Mouse (Mus musculus): Measurements from ENCODE around the gene Bcar1. TPM values are rescaled to one million over a fixed set of nuclear protein-coding genes. Genes with fewer than 3 reads are reported as not detected.

Bcar1 gene
- polyA plus RNA-seq, 1 experiment = 14.0 TPM

GRCm38 (mm10) chr8:111726102-111726900 lies 17.3 kb downstream of the Bcar1 start:
- Histone ChIP-seq H3K27ac (ENCODE audit: control insufficient read depth, insufficient read depth, low read length) (no peak overlapping the region), H3K4me1 (replicated peaks; ENCODE audit: control insufficient read depth, insufficient read depth, low read length) (peaks cover 3% of the 10 kb centered on the region; the same call in 1 of the 2 replicates), H3K4me3 (ENCODE audit: control insufficient read depth, insufficient read depth, low read length) (no peak overlapping the region), H3K36me3 (ENCODE audit: control insufficient read depth, insufficient read depth, low read length) (no peaks in the 10 kb centered on the region), H3K27me3 (ENCODE audit: control insufficient read depth, insufficient read depth, low read length) (peaks cover 3% of the 10 kb centered on the region; the same call in 1 of the 2 replicates)
- no peak for DNase-seq
- TF ChIP-seq CTCF (IDR thresholded peaks at IDR 0.05; ENCODE audit: borderline replicate concordance, control insufficient read depth, extremely low read depth, insufficient read depth, low read length, poor library complexity) (no peak), POLR2A (IDR thresholded peaks at IDR 0.05; ENCODE audit: control insufficient read depth, extremely low read depth, insufficient read depth, low read length, poor library complexity) (no peak)
- WGBS = 61% methylated on average over 7 of the region's 7 CpGs

GRCm38 (mm10) chr8:111725341-111725740 lies 18.3 kb downstream of the Bcar1 start:
- Histone ChIP-seq H3K36me3 (ENCODE audit: control insufficient read depth, insufficient read depth, low read length) (no peaks in the 10 kb centered on the region), H3K4me1 (replicated peaks; ENCODE audit: control insufficient read depth, insufficient read depth, low read length) (no peaks in the 10 kb centered on the region), H3K27me3 (ENCODE audit: control insufficient read depth, insufficient read depth, low read length) (no peaks in the 10 kb centered on the region; the same call in 1 of the 2 replicates), H3K27ac (ENCODE audit: control insufficient read depth, insufficient read depth, low read length) (no peak overlapping the region), H3K4me3 (ENCODE audit: control insufficient read depth, insufficient read depth, low read length) (no peak overlapping the region)
- DNase-seq = no peak
- WGBS = 85% methylated on average over 6 of the region's 6 CpGs
- no peak for TF ChIP-seq POLR2A (IDR thresholded peaks at IDR 0.05; ENCODE audit: control insufficient read depth, extremely low read depth, insufficient read depth, low read length, poor library complexity)
- no peak for TF ChIP-seq CTCF (IDR thresholded peaks at IDR 0.05; ENCODE audit: borderline replicate concordance, control insufficient read depth, extremely low read depth, insufficient read depth, low read length, poor library complexity)

- 46% methylated on average over 4 of the region's 4 CpGs for WGBS
- TF ChIP-seq POLR2A (IDR thresholded peaks at IDR 0.05; ENCODE audit: control insufficient read depth, extremely low read depth, insufficient read depth, low read length, poor library complexity) (no peak), CTCF (IDR thresholded peaks at IDR 0.05; ENCODE audit: borderline replicate concordance, control insufficient read depth, extremely low read depth, insufficient read depth, low read length, poor library complexity) (no peak)
- Histone ChIP-seq H3K4me1 (replicated peaks; ENCODE audit: control insufficient read depth, insufficient read depth, low read length) (no peaks in the 10 kb centered on the region; the same call in 1 of the 2 replicates), H3K36me3 (ENCODE audit: control insufficient read depth, insufficient read depth, low read length) (no peaks in the 10 kb centered on the region), H3K27me3 (ENCODE audit: control insufficient read depth, insufficient read depth, low read length) (no peaks in the 10 kb centered on the region), H3K4me3 (ENCODE audit: control insufficient read depth, insufficient read depth, low read length) (no peak overlapping the region), H3K27ac (ENCODE audit: control insufficient read depth, insufficient read depth, low read length) (no peak overlapping the region)
- DNase-seq = no peak
Observed at GRCm38 (mm10) chr8:111720115-111720544, 23.5 kb downstream of the Bcar1 start.

GRCm38 (mm10) chr8:111718937-111719336 lies 24.7 kb downstream of the Bcar1 start:
- H3K36me3 ChIP-seq (ENCODE audit: control insufficient read depth, insufficient read depth, low read length) = no peaks in the 10 kb centered on the region
- H3K27ac ChIP-seq (ENCODE audit: control insufficient read depth, insufficient read depth, low read length) = no peak overlapping the region
- no peaks in the 10 kb centered on the region; the same call in 1 of the 2 replicates for H3K4me1 ChIP-seq (replicated peaks; ENCODE audit: control insufficient read depth, insufficient read depth, low read length)
- TF ChIP-seq POLR2A (IDR thresholded peaks at IDR 0.05; ENCODE audit: control insufficient read depth, extremely low read depth, insufficient read depth, low read length, poor library complexity) = no peak
- TF ChIP-seq CTCF (IDR thresholded peaks at IDR 0.05; ENCODE audit: borderline replicate concordance, control insufficient read depth, extremely low read depth, insufficient read depth, low read length, poor library complexity) = no peak
- H3K27me3 ChIP-seq (ENCODE audit: control insufficient read depth, insufficient read depth, low read length) = no peaks in the 10 kb centered on the region
- DNase-seq = no peak
- WGBS = 31% methylated on average over 5 of the region's 5 CpGs
- no peak overlapping the region for H3K4me3 ChIP-seq (ENCODE audit: control insufficient read depth, insufficient read depth, low read length)

- no peak overlapping the region for H3K4me3 ChIP-seq (ENCODE audit: control insufficient read depth, insufficient read depth, low read length)
Observed at GRCm38 (mm10) chr8:111717866-111718265, 25.7 kb downstream of the Bcar1 start.

GRCm38 (mm10) chr8:111717488-111717792 lies 26.2 kb downstream of the Bcar1 start:
- TF ChIP-seq CTCF (IDR thresholded peaks at IDR 0.05; ENCODE audit: borderline replicate concordance, control insufficient read depth, extremely low read depth, insufficient read depth, low read length, poor library complexity) (no peak), POLR2A (IDR thresholded peaks at IDR 0.05; ENCODE audit: control insufficient read depth, extremely low read depth, insufficient read depth, low read length, poor library complexity) (no peak)
- no peaks in the 10 kb centered on the region for H3K36me3 ChIP-seq (ENCODE audit: control insufficient read depth, insufficient read depth, low read length)
- 89% methylated on average over 4 of the region's 4 CpGs for WGBS
- no peak overlapping the region for H3K4me3 ChIP-seq (ENCODE audit: control insufficient read depth, insufficient read depth, low read length)
- no peaks in the 10 kb centered on the region; the same call in 1 of the 2 replicates for H3K4me1 ChIP-seq (replicated peaks; ENCODE audit: control insufficient read depth, insufficient read depth, low read length)
- no peaks in the 10 kb centered on the region for H3K27me3 ChIP-seq (ENCODE audit: control insufficient read depth, insufficient read depth, low read length)
- H3K27ac ChIP-seq (ENCODE audit: control insufficient read depth, insufficient read depth, low read length) = no peak overlapping the region
- no peak for DNase-seq

More at GRCm38 (mm10) chr8:111717866-111718265, 25.7 kb downstream of the Bcar1 start:
- WGBS = 78% methylated on average over 6 of the region's 6 CpGs
- Histone ChIP-seq H3K4me1 (replicated peaks; ENCODE audit: control insufficient read depth, insufficient read depth, low read length) (no peaks in the 10 kb centered on the region; the same call in 1 of the 2 replicates), H3K27me3 (ENCODE audit: control insufficient read depth, insufficient read depth, low read length) (no peaks in the 10 kb centered on the region), H3K36me3 (ENCODE audit: control insufficient read depth, insufficient read depth, low read length) (no peaks in the 10 kb centered on the region), H3K27ac (ENCODE audit: control insufficient read depth, insufficient read depth, low read length) (no peak overlapping the region)
- DNase-seq = no peak
- TF ChIP-seq CTCF (IDR thresholded peaks at IDR 0.05; ENCODE audit: borderline replicate concordance, control insufficient read depth, extremely low read depth, insufficient read depth, low read length, poor library complexity) (no peak), POLR2A (IDR thresholded peaks at IDR 0.05; ENCODE audit: control insufficient read depth, extremely low read depth, insufficient read depth, low read length, poor library complexity) (no peak)
